Mouse (Mus musculus): ENCODE measurements at regions not wholly inside any gene's neighbourhood (a gene's known extent, or its start where the extent isn't known, plus 50 kb on each side); places are given as distances from the start of the nearest gene placed in this dataset.

- TF ChIP-seq CTCF (IDR thresholded peaks at IDR 0.05; ENCODE audit: low read depth, low read length) = no peak
- no peak for TF ChIP-seq POLR2A (IDR thresholded peaks at IDR 0.05; ENCODE audit: extremely low read depth, insufficient read depth, low read length)
Observed at GRCm38 (mm10) chr8:104033148-104033547, 68.3 kb upstream of the Cdh5 start.
